Mouse (Mus musculus): ENCODE data around the gene Morn5. TPM values are rescaled to one million over a fixed set of nuclear protein-coding genes. Genes with fewer than 3 reads are reported as not detected.
A peak's percentile ranks its signal among the peaks of the same experiment; 100 is the strongest.

Gene Morn5
- polyA plus RNA-seq, 1 experiment from 2014 or later, result 6.8 TPM

GRCm38 (mm10) chr2:36021385-36022159 is 27.7 kb upstream of the Morn5 start:
- 0 out of 2 replicates have a peak overlapping the region, but pooled peaks have one; percentile 35 for H3K9ac ChIP-seq (ENCODE audit: low read depth, low read length)
- 9% methylated on average over 28 of the region's 32 CpGs for WGBS
- peak; percentile 67; the same call in 1 of the 2 replicates for ATAC-seq (ENCODE audit: low read depth)

GRCm38 (mm10) chr2:36023291-36023690 is 26.0 kb upstream of the Morn5 start:
- Histone ChIP-seq H3K4me2 (ENCODE audit: low read depth, low read length) (no peak overlapping the region), H3K9me3 (ENCODE audit: control insufficient read depth, low read length) (no peaks in the 10 kb centered on the region), H3K36me3 (ENCODE audit: control insufficient read depth, insufficient read depth, low read length) (no peaks in the 10 kb centered on the region), H3K27me3 (replicated peaks; ENCODE audit: control insufficient read depth, insufficient read depth, low read length) (no peaks in the 10 kb centered on the region), H3K9ac (ENCODE audit: low read depth, low read length) (no peak overlapping the region), H3K4me3 (ENCODE audit: low read depth, low read length) (no peak overlapping the region), H3K27ac (replicated peaks; ENCODE audit: low read depth, low read length) (no peak overlapping the region), H3K4me1 (ENCODE audit: control insufficient read depth, insufficient read depth, low read length) (no peaks in the 10 kb centered on the region)
- DNase-seq (ENCODE audit: low spot score) (peak; percentile 22), ATAC-seq (ENCODE audit: low read depth) (no peak)
- 49% methylated on average over 3 of the region's 3 CpGs for WGBS

More at GRCm38 (mm10) chr2:36021385-36022159, 27.7 kb upstream of the Morn5 start:
- no peaks in the 10 kb centered on the region for H3K4me1 ChIP-seq (ENCODE audit: control insufficient read depth, insufficient read depth, low read length)
- H3K9me3 ChIP-seq (ENCODE audit: control insufficient read depth, low read length), result no peaks in the 10 kb centered on the region
- peak overlapping the region; percentile 30 for H3K4me3 ChIP-seq (ENCODE audit: low read depth, low read length)
- H3K36me3 ChIP-seq (ENCODE audit: control insufficient read depth, insufficient read depth, low read length), result no peaks in the 10 kb centered on the region
- DNase-seq (ENCODE audit: low spot score), result peak; percentile 82
- peak overlapping the region; percentile 59 for H3K4me2 ChIP-seq (ENCODE audit: low read depth, low read length)
- H3K27me3 ChIP-seq (replicated peaks; ENCODE audit: control insufficient read depth, insufficient read depth, low read length), result no peaks in the 10 kb centered on the region
- H3K27ac ChIP-seq (replicated peaks; ENCODE audit: low read depth, low read length), result no peak overlapping the region

DNA sequence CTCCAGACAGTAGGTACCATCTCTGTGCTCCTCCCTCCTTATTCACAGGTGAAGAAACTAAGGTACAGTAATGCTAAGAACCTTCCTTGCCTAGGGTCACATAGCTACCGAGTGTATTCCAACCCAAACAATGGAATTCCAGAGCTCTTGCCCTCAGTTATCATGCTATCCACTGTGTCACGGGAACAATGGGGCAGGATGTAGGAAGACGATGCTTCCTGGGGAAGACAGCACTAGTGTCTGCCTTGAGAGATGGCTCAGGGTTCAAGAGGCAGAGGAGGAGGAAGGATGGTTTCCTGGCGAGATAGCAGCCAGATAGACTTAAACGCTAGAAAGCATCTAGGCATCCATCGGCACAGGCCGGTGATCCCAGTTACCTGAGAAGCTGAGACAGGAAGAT is 16.4 kb upstream of the Morn5 start:
- 79% methylated on average over 7 of the region's 7 CpGs for WGBS
- H3K27ac ChIP-seq (replicated peaks; ENCODE audit: low read depth, low read length), result no peak overlapping the region
- no peaks in the 10 kb centered on the region for H3K27me3 ChIP-seq (replicated peaks; ENCODE audit: control insufficient read depth, insufficient read depth, low read length)
- H3K36me3 ChIP-seq (ENCODE audit: control insufficient read depth, insufficient read depth, low read length), result peaks cover 28% of the 10 kb centered on the region
- no peaks in the 10 kb centered on the region for H3K9me3 ChIP-seq (ENCODE audit: control insufficient read depth, low read length)
- ATAC-seq (ENCODE audit: low read depth) (no peak), DNase-seq (ENCODE audit: low spot score) (no peak)
- no peak overlapping the region for H3K4me2 ChIP-seq (ENCODE audit: low read depth, low read length)
- no peak overlapping the region for H3K4me3 ChIP-seq (ENCODE audit: low read depth, low read length)
- H3K9ac ChIP-seq (ENCODE audit: low read depth, low read length), result no peak overlapping the region
- no peaks in the 10 kb centered on the region for H3K4me1 ChIP-seq (ENCODE audit: control insufficient read depth, insufficient read depth, low read length)

GRCm38 (mm10) chr2:36033966-36034365 is 15.3 kb upstream of the Morn5 start:
- H3K4me2 ChIP-seq (ENCODE audit: low read depth, low read length), result no peak overlapping the region
- H3K9me3 ChIP-seq (ENCODE audit: control insufficient read depth, low read length), result no peaks in the 10 kb centered on the region
- peaks cover 38% of the 10 kb centered on the region for H3K36me3 ChIP-seq (ENCODE audit: control insufficient read depth, insufficient read depth, low read length)
- no peak for DNase-seq (ENCODE audit: low spot score)
- H3K4me1 ChIP-seq (ENCODE audit: control insufficient read depth, insufficient read depth, low read length), result no peaks in the 10 kb centered on the region
- H3K9ac ChIP-seq (ENCODE audit: low read depth, low read length), result no peak overlapping the region
- ATAC-seq (ENCODE audit: low read depth), result no peak
- no peaks in the 10 kb centered on the region for H3K27me3 ChIP-seq (replicated peaks; ENCODE audit: control insufficient read depth, insufficient read depth, low read length)
- H3K27ac ChIP-seq (replicated peaks; ENCODE audit: low read depth, low read length), result no peak overlapping the region
- no peak overlapping the region for H3K4me3 ChIP-seq (ENCODE audit: low read depth, low read length)
- WGBS, result 65% methylated on average over 7 of the region's 7 CpGs

GRCm38 (mm10) chr2:36034898-36035297 is 14.4 kb upstream of the Morn5 start:
- ATAC-seq (ENCODE audit: low read depth), result peak; percentile 26; the same call in 1 of the 2 replicates

DNA sequence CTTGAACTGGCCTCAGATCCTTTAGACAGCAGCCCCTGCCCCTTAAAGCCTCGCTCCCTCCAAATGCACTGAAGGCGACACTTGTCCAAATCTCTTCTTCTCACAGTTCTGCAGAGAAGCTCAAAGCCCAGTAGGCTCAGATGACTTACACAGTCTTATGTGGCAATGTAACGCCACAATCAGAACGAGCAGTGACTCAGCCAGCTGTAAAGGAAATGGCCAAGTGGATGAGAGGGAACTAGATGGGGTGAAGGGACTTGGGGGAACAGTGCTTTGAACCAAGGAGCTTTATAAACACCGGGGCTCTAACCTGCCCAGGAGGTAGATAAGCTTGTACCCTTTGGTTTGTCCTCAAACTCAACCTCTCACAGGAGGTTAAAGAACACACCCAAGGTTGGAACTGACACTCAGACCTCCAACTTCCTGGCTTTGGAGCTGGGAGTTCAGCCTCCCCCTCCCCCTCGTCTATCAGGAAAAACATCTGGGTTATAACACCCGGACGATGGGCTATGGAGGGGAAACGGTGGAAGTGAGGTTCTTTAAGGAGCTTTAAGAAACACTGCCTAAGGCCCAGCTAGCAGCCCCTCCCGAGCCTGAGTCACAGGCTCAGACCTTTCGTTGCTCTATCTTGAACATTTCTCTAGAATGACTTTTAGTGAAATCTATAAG is 13.7 kb upstream of the Morn5 start:
- H3K4me2 ChIP-seq (ENCODE audit: low read depth, low read length), result no peak overlapping the region
- no peaks in the 10 kb centered on the region for H3K9me3 ChIP-seq (ENCODE audit: control insufficient read depth, low read length)
- no peak for ATAC-seq (ENCODE audit: low read depth)
- H3K27ac ChIP-seq (replicated peaks; ENCODE audit: low read depth, low read length), result no peak overlapping the region
- 60% methylated on average over 11 of the region's 11 CpGs for WGBS
- H3K4me3 ChIP-seq (ENCODE audit: low read depth, low read length), result no peak overlapping the region
- H3K36me3 ChIP-seq (ENCODE audit: control insufficient read depth, insufficient read depth, low read length), result peaks cover 50% of the 10 kb centered on the region
- no peaks in the 10 kb centered on the region for H3K4me1 ChIP-seq (ENCODE audit: control insufficient read depth, insufficient read depth, low read length)
- no peaks in the 10 kb centered on the region for H3K27me3 ChIP-seq (replicated peaks; ENCODE audit: control insufficient read depth, insufficient read depth, low read length)
- no peak overlapping the region for H3K9ac ChIP-seq (ENCODE audit: low read depth, low read length)
- DNase-seq (ENCODE audit: low spot score), result no peak

More at GRCm38 (mm10) chr2:36034898-36035297, 14.4 kb upstream of the Morn5 start:
- H3K4me3 ChIP-seq (ENCODE audit: low read depth, low read length), result no peak overlapping the region
- H3K4me1 ChIP-seq (ENCODE audit: control insufficient read depth, insufficient read depth, low read length), result no peaks in the 10 kb centered on the region
- no peak for DNase-seq (ENCODE audit: low spot score)
- no peaks in the 10 kb centered on the region for H3K27me3 ChIP-seq (replicated peaks; ENCODE audit: control insufficient read depth, insufficient read depth, low read length)
- no peak overlapping the region for H3K9ac ChIP-seq (ENCODE audit: low read depth, low read length)
- no peaks in the 10 kb centered on the region for H3K9me3 ChIP-seq (ENCODE audit: control insufficient read depth, low read length)
- no peak overlapping the region for H3K4me2 ChIP-seq (ENCODE audit: low read depth, low read length)
- WGBS, result 84% methylated on average over 7 of the region's 7 CpGs
- H3K27ac ChIP-seq (replicated peaks; ENCODE audit: low read depth, low read length), result no peak overlapping the region
- peaks cover 47% of the 10 kb centered on the region for H3K36me3 ChIP-seq (ENCODE audit: control insufficient read depth, insufficient read depth, low read length)

GRCm38 (mm10) chr2:36039297-36039985 is 9.8 kb upstream of the Morn5 start:
- Histone ChIP-seq H3K9ac (ENCODE audit: low read depth, low read length) (no peak overlapping the region), H3K4me1 (ENCODE audit: control insufficient read depth, insufficient read depth, low read length) (no peaks in the 10 kb centered on the region), H3K27me3 (replicated peaks; ENCODE audit: control insufficient read depth, insufficient read depth, low read length) (no peaks in the 10 kb centered on the region), H3K4me3 (ENCODE audit: low read depth, low read length) (no peak overlapping the region), H3K27ac (replicated peaks; ENCODE audit: low read depth, low read length) (no peak overlapping the region), H3K36me3 (ENCODE audit: control insufficient read depth, insufficient read depth, low read length) (peaks cover 61% of the 10 kb centered on the region), H3K4me2 (ENCODE audit: low read depth, low read length) (no peak overlapping the region), H3K9me3 (ENCODE audit: control insufficient read depth, low read length) (no peaks in the 10 kb centered on the region)
- DNase-seq (ENCODE audit: low spot score), result no peak
- ATAC-seq (ENCODE audit: low read depth), result no peak
- 78% methylated on average over 7 of the region's 7 CpGs for WGBS

GRCm38 (mm10) chr2:36040872-36041271 is 8.4 kb upstream of the Morn5 start:
- peaks cover 55% of the 10 kb centered on the region for H3K36me3 ChIP-seq (ENCODE audit: control insufficient read depth, insufficient read depth, low read length)
- WGBS, result 84% methylated on average over 1 of the region's 1 CpGs
- H3K4me1 ChIP-seq (ENCODE audit: control insufficient read depth, insufficient read depth, low read length), result no peaks in the 10 kb centered on the region
- H3K9me3 ChIP-seq (ENCODE audit: control insufficient read depth, low read length), result no peaks in the 10 kb centered on the region
- no peak overlapping the region for H3K27ac ChIP-seq (replicated peaks; ENCODE audit: low read depth, low read length)
- H3K9ac ChIP-seq (ENCODE audit: low read depth, low read length), result no peak overlapping the region
- ATAC-seq (ENCODE audit: low read depth), result no peak
- H3K4me3 ChIP-seq (ENCODE audit: low read depth, low read length), result no peak overlapping the region
- DNase-seq (ENCODE audit: low spot score), result no peak
- H3K4me2 ChIP-seq (ENCODE audit: low read depth, low read length), result no peak overlapping the region
- no peaks in the 10 kb centered on the region for H3K27me3 ChIP-seq (replicated peaks; ENCODE audit: control insufficient read depth, insufficient read depth, low read length)
